8 mouse cellular contexts compared by ENCODE assay signal in genomic region chr16:95991122-95991900, GRCm38 (mm10). TPM values are rescaled to one million over a fixed set of nuclear protein-coding genes. Genes with fewer than 3 reads are reported as not detected.
DNase-seq lines count a peak whose midpoint lies in the region; ATAC-seq and TF ChIP-seq lines count a peak whose summit lies in the region.

No protein-coding gene starts in this region.

- no peak overlapping the region for H3K27ac ChIP-seq in CH12.LX (ENCODE audit: insufficient read depth, low read depth)
- H3K27ac ChIP-seq in embryonic fibroblast, embryonic 13.5 days (ENCODE audit: insufficient read depth, low read length): peak overlapping the region; percentile 59
- peak overlapping the region; percentile 90 for H3K27ac ChIP-seq in kidney, postnatal 0 days
- H3K27ac ChIP-seq in neural tube, embryonic 13.5 days (replicated peaks): peak overlapping the region; percentile 91

- in situ Hi-C loops in CH12.LX (cut with MboI; ENCODE audit: low pct_ligation_motif_present, low pct_unique_long_range_greater_than_20kb, low sequenced_read_pairs): no loop called here

- DNase-seq in cerebellum, adult 9-11 months: peak; percentile 22
- DNase-seq in CH12.LX (ENCODE audit: extremely low read depth): peak; percentile 31
- peak; percentile 11 for DNase-seq in kidney, postnatal 0 days (ENCODE audit: low spot score)
- DNase-seq in adrenal gland, adult (ENCODE audit: inconsistent age in 2 of 2, low spot score in 1 of 2): no peak
- DNase-seq in right cerebral cortex, postnatal 4 days: no peak

- dilution Hi-C loops in CH12.LX (cut with MboI; ENCODE audit: extremely low pct_ligation_motif_present, extremely low pct_unique_long_range_greater_than_20kb, low sequenced_read_pairs): no loop called here

- peaks cover 0 to 22% of the 10 kb centered on the region in 2 experiments; a peak in 2 of 4 replicates for H3K4me1 ChIP-seq in CH12.LX (ENCODE audit: control insufficient read depth in 1 of 2, insufficient read depth in 2 of 2)
- peaks cover 5% of the 10 kb centered on the region; the same call in 1 of the 2 replicates for H3K4me1 ChIP-seq in embryonic fibroblast, embryonic 13.5 days (ENCODE audit: control insufficient read depth, insufficient read depth, low read length)
- no peaks in the 10 kb centered on the region; the same call in 1 of the 2 replicates for H3K4me1 ChIP-seq in kidney, postnatal 0 days (replicated peaks; ENCODE audit: insufficient read depth, low read length)
- peaks cover 18% of the 10 kb centered on the region for H3K4me1 ChIP-seq in neural tube, embryonic 13.5 days (replicated peaks)

- H3K79me2 ChIP-seq in CH12.LX (replicated peaks; ENCODE audit: control insufficient read depth, extremely low read depth, insufficient read depth, poor library complexity, severe bottlenecking): peaks cover 6% of the 10 kb centered on the region; the same call in 1 of the 2 replicates

- peak; percentile 51 for TF ChIP-seq RAD21 in CH12.LX (IDR thresholded peaks at IDR 0.05; ENCODE audit: low read depth, low read length)

- H3K4me2 ChIP-seq in CH12.LX (ENCODE audit: insufficient read depth, low read depth, poor library complexity, severe bottlenecking): peak overlapping the region; percentile 92
- peak overlapping the region; percentile 73 for H3K4me2 ChIP-seq in kidney, postnatal 0 days (ENCODE audit: low read length)
- H3K4me2 ChIP-seq in neural tube, embryonic 13.5 days: peak overlapping the region; percentile 73

- H3K27me3 ChIP-seq in CH12.LX (replicated peaks): no peaks in the 10 kb centered on the region
- H3K27me3 ChIP-seq in kidney, postnatal 0 days (ENCODE audit: insufficient read depth, low read length): no peaks in the 10 kb centered on the region
- no peaks in the 10 kb centered on the region for H3K27me3 ChIP-seq in neural tube, embryonic 13.5 days

- TF ChIP-seq CTCF in CH12.LX (conservative IDR thresholded peaks at IDR 0.05 in 1 of 2, IDR thresholded peaks at IDR 0.05 in 1 of 2; ENCODE audit: low read depth in 2 of 2, low read length in 2 of 2): peak in 1 of 2 experiments; percentile 56; a peak in 2 of 4 replicates
- no peak for TF ChIP-seq CTCF in embryonic fibroblast, embryonic 13.5 days (IDR thresholded peaks at IDR 0.05; ENCODE audit: borderline replicate concordance, insufficient read depth, low read length)
- TF ChIP-seq CTCF in kidney, postnatal 0 days (IDR thresholded peaks at IDR 0.05; ENCODE audit: low read depth): peak; percentile 22; the same call in 1 of the 2 replicates

- no peaks in the 10 kb centered on the region for H3K9me3 ChIP-seq in CH12.LX (replicated peaks; ENCODE audit: low read length)
- H3K9me3 ChIP-seq in kidney, postnatal 0 days (replicated peaks; ENCODE audit: low read length): no peaks in the 10 kb centered on the region
- H3K9me3 ChIP-seq in neural tube, embryonic 13.5 days: no peaks in the 10 kb centered on the region

- TF ChIP-seq POLR2A in CH12.LX (IDR thresholded peaks at IDR 0.05; ENCODE audit: low read depth, low read length): no peak
- no peak for TF ChIP-seq POLR2A in embryonic fibroblast, embryonic 13.5 days (IDR thresholded peaks at IDR 0.05; ENCODE audit: low read depth, low read length)

- TF ChIP-seq EP300 in CH12.LX (IDR thresholded peaks at IDR 0.05; ENCODE audit: low read length): no peak

- H3K9ac ChIP-seq in CH12.LX (ENCODE audit: insufficient read depth, low read depth): peak overlapping the region; percentile 89
- peak overlapping the region; percentile 83 for H3K9ac ChIP-seq in kidney, postnatal 0 days (ENCODE audit: low read depth, low read length)
- peak overlapping the region; percentile 77 for H3K9ac ChIP-seq in neural tube, embryonic 13.5 days

- ATAC-seq in cerebellum, adult (ENCODE audit: insufficient number of reproducible peaks, low FRiP score, low TSS enrichment): no peak
- no peak for ATAC-seq in kidney, postnatal 0 days (replicated peaks; ENCODE audit: low FRiP score, low read depth)
- no peak for ATAC-seq in neural tube, embryonic 13.5 days (ENCODE audit: low read depth)

- H3K4me3 ChIP-seq in CH12.LX (replicated peaks in 1 of 3; ENCODE audit: low read depth in 2 of 3, low read length in 2 of 3, poor library complexity in 1 of 3): peak overlapping the region; percentile 80 to 84 (median 80)
- peak overlapping the region; percentile 88 for H3K4me3 ChIP-seq in embryonic fibroblast, embryonic 13.5 days (ENCODE audit: insufficient read depth, low read length)
- peak overlapping the region; percentile 62 for H3K4me3 ChIP-seq in kidney, postnatal 0 days (replicated peaks; ENCODE audit: low read depth, low read length)
- H3K4me3 ChIP-seq in neural tube, embryonic 13.5 days: peak overlapping the region; percentile 60

- WGBS in kidney, postnatal 0 days: 5% methylated on average over 10 of the region's 10 CpGs
- 8% methylated on average over 10 of the region's 10 CpGs for WGBS in neural tube, embryonic 13.5 days

- peaks cover 15 to 46% of the 10 kb centered on the region in 2 experiments for H3K36me3 ChIP-seq in CH12.LX (replicated peaks in 1 of 2; ENCODE audit: control insufficient read depth in 1 of 2, insufficient read depth in 1 of 2, low read length in 1 of 2)
- peaks cover 8% of the 10 kb centered on the region; the same call in 1 of the 2 replicates for H3K36me3 ChIP-seq in kidney, postnatal 0 days (ENCODE audit: insufficient read depth, low read length)
- H3K36me3 ChIP-seq in neural tube, embryonic 13.5 days: peaks cover 37% of the 10 kb centered on the region

TF ChIP-seq in CH12.LX, 34 proteins besides CTCF, POLR2A, EP300 and RAD21:
- TF ChIP-seq NRF1 (IDR thresholded peaks at IDR 0.05; ENCODE audit: low read depth, low read length) (no peak), TCF12 (IDR thresholded peaks at IDR 0.05; ENCODE audit: low read depth, low read length) (no peak), RCOR1 (conservative IDR thresholded peaks at IDR 0.05; ENCODE audit: low read depth, low read length) (no peak), GABPA (IDR thresholded peaks at IDR 0.05; ENCODE audit: insufficient replicate concordance, low read depth, low read length) (no peak), CHD2 (IDR thresholded peaks at IDR 0.05; ENCODE audit: low read length) (no peak), TBP (conservative IDR thresholded peaks at IDR 0.05; ENCODE audit: low read depth, low read length) (no peak), MYC (IDR thresholded peaks at IDR 0.05; ENCODE audit: low read depth, low read length) (no peak), USF2 (conservative IDR thresholded peaks at IDR 0.05; ENCODE audit: low read depth, low read length) (no peak), MAX (IDR thresholded peaks at IDR 0.05; ENCODE audit: low read length) (no peak), UBTF (IDR thresholded peaks at IDR 0.05; ENCODE audit: low read depth, low read length) (no peak), KAT2A (IDR thresholded peaks at IDR 0.05; ENCODE audit: insufficient replicate concordance, low read length) (no peak), IRF4 (IDR thresholded peaks at IDR 0.05; ENCODE audit: low read depth, low read length) (no peak), SMC3 (IDR thresholded peaks at IDR 0.05; ENCODE audit: low read depth, low read length) (no peak), MXI1 (IDR thresholded peaks at IDR 0.05; ENCODE audit: low read depth, low read length) (no peak), ETS1 (conservative IDR thresholded peaks at IDR 0.05; ENCODE audit: low read depth, low read length) (no peak), BHLHE40 (IDR thresholded peaks at IDR 0.05; ENCODE audit: low read depth, low read length) (no peak), ELF1 (IDR thresholded peaks at IDR 0.05; ENCODE audit: low read depth, low read length) (no peak), ZKSCAN1 (IDR thresholded peaks at IDR 0.05; ENCODE audit: borderline replicate concordance, low read depth, low read length) (no peak)

RNA-seq across cellular contexts. Expression of gene Psmg1, which starts 0.6 kb away (rescaled TPM):
- total RNA-seq in CH12.LX (2012; rRNA removed): 134 and 146 TPM in 2 replicates
- 250 and 256 TPM in 2 replicates for total RNA-seq in CH12.LX (2014; rRNA removed)
- 198 and 220 TPM in 2 replicates for polyA plus RNA-seq in CH12.LX (2012; ENCODE audit: insufficient read length, low read depth)
- 37.0 and 40.3 TPM in 2 replicates for polyA plus RNA-seq in embryonic fibroblast, embryonic 13.5 days (2011; ENCODE audit: insufficient read length, low read depth, missing spikeins)
- polyA plus RNA-seq in kidney, postnatal 0 days (2015; fragmentation: Nextera tagmentation; extraction: Ambion mirVana): 73.8 and 81.5 TPM in 2 replicates
- 63.6 and 67.6 TPM in 2 replicates for polyA plus RNA-seq in neural tube, embryonic 13.5 days (2015; fragmentation: Nextera tagmentation; extraction: Ambion mirVana)

Comparison
In these comparisons a context has a peak if more than half of its experiments do, and no peak if none do; other contexts are left out.
1. DNase-seq: peak in cerebellum, adult 9-11 months (single experiment), CH12.LX (single experiment) and kidney, postnatal 0 days (single experiment); none in adrenal gland, adult (0 of 2) and right cerebral cortex, postnatal 4 days (single experiment).
2. Peak in every context shown above with its lines, with median percentiles within 50 percentile points of each other: H3K4me2 ChIP-seq, H3K4me3 ChIP-seq and H3K9ac ChIP-seq.